Mouse (Mus musculus) liver, postnatal 0 days (tissue): Measurements from ENCODE around the gene Phactr4.

ENCODE experiments used
- CTCF ChIP-seq: sonication (generic); IDR thresholded peaks from 2 replicates; pipeline ENCODE4 v1.5.1; 2016; ENCODE audit warnings: antibody characterized with exemption, low read depth
- EP300 ChIP-seq: IDR thresholded peaks from 2 replicates; pipeline ENCODE4 v1.6.1; 2016; ENCODE audit warnings: antibody characterized with exemption, low read depth, mild to moderate bottlenecking

DNA sequence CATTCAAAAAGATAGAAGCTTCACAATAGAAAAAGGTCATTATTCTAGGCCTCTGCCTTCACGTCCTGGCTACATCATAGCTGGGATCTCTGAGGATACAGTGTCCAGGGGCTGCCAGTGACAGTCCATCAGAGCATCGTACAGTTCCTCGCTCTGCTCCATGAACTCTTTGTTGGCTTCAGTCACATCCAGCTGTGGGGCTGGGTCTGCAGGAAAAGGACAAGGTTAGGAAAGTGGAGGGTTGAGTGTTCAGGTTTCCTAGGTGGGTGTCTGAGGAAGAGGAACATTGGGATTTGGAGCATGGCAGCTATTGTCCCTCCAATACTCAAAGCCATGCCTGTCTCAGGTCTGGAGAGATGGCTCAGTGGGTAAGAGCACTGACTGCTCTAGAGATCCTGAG, 110.5 kb downstream of the Phactr4 start:
- TF ChIP-seq CTCF (no peak), EP300 (no peak)
